Mouse (Mus musculus) embryonic facial prominence, embryonic 15.5 days (tissue): ENCODE data around the gene Ap1g1. TPM values are rescaled to one million over a fixed set of nuclear protein-coding genes. Genes with fewer than 3 reads are reported as not detected.
A peak's percentile ranks its signal among the peaks of the same experiment; 100 is the strongest.

Experiments used
- ATAC-seq: fragments of 200-750 bp; cut with Nextera tagmentation; 2 replicates; pipeline ENCODE4 v1.8.0; 2017; ENCODE audit warnings: low read depth, moderate TSS enrichment; ENCODE audit not compliant: insufficient number of reproducible peaks, low FRiP score, low TSS enrichment
- H3K27ac ChIP-seq: fragments of 300-500 bp; sonication (generic); replicated peaks from 2 replicates; pipeline ENCODE4 v1.5.1; 2015; ENCODE audit warnings: mild to moderate bottlenecking, inconsistent platforms
- H3K27me3 ChIP-seq: fragments of 300-500 bp; sonication (generic); 2 replicates; pipeline ENCODE4 v1.6.1; 2015; ENCODE audit warnings: inconsistent platforms
- H3K36me3 ChIP-seq: fragments of 300-500 bp; sonication (generic); 2 replicates; pipeline ENCODE4 v1.6.1; 2015; ENCODE audit warnings: mild to moderate bottlenecking, inconsistent platforms
- H3K4me1 ChIP-seq: fragments of 300-500 bp; sonication (generic); 2 replicates; pipeline ENCODE4 v1.6.1; 2015; ENCODE audit warnings: inconsistent platforms
- H3K4me2 ChIP-seq: fragments of 300-500 bp; sonication (generic); replicated peaks from 2 replicates; pipeline ENCODE4 v1.6.1; 2015; ENCODE audit warnings: mild to moderate bottlenecking, inconsistent platforms
- H3K4me3 ChIP-seq: fragments of 300-500 bp; sonication (generic); replicated peaks from 2 replicates; pipeline ENCODE4 v1.5.1; 2015; ENCODE audit warnings: mild to moderate bottlenecking, inconsistent platforms
- H3K9ac ChIP-seq: fragments of 300-500 bp; sonication (generic); 2 replicates; pipeline ENCODE4 v1.6.1; 2015; ENCODE audit warnings: inconsistent platforms
- H3K9me3 ChIP-seq: fragments of 300-500 bp; sonication (generic); replicated peaks from 2 replicates; pipeline ENCODE4 v1.6.1; 2016; ENCODE audit warnings: inconsistent platforms
- WGBS: fragments of 180-500 bp; shearing (Covaris S2); methylation state at CpG from one replicate; pipeline ENCODE4 v1.1.7; 2015; 5-methylcytosine and 5-hydroxymethylcytosine counted together
- polyA plus RNA-seq: library from polyadenylated mRNA; unstranded; fragments of >200 nt; fragmentation: Nextera tagmentation; extraction: Ambion mirVana; gene quantifications from 2 replicates; pipeline ENCODE4 v1.2.1, GENCODE M21; 2015

Gene Ap1g1
- polyA plus RNA-seq, 1 experiment from 2014 or later, result 38.3 TPM

- Histone ChIP-seq H3K36me3 (no peaks in the 10 kb centered on the region), H3K27me3 (no peaks in the 10 kb centered on the region), H3K27ac (no peak overlapping the region), H3K9ac (no peak overlapping the region), H3K4me2 (peak overlapping the region; percentile 80; the same call in 1 of the 2 replicates), H3K9me3 (no peaks in the 10 kb centered on the region), H3K4me3 (peak overlapping the region; percentile 91), H3K4me1 (peaks cover 9% of the 10 kb centered on the region; the same call in 1 of the 2 replicates)
- WGBS, result 69% methylated on average over 4 of the region's 4 CpGs
- no peak for ATAC-seq
Measured at GRCm38 (mm10) chr8:109780548-109780947, 2.2 kb downstream of the Ap1g1 start.

- 93% methylated on average over 2 of the region's 2 CpGs for WGBS
- Histone ChIP-seq H3K4me1 (no peaks in the 10 kb centered on the region), H3K9ac (no peak overlapping the region), H3K36me3 (peaks cover 3% of the 10 kb centered on the region; the same call in 1 of the 2 replicates), H3K27me3 (no peaks in the 10 kb centered on the region), H3K4me2 (no peak overlapping the region), H3K27ac (no peak overlapping the region), H3K9me3 (no peaks in the 10 kb centered on the region), H3K4me3 (no peak overlapping the region)
- ATAC-seq, result no peak
Measured at GRCm38 (mm10) chr8:109790938-109791337, 12.6 kb downstream of the Ap1g1 start.

GRCm38 (mm10) chr8:109795166-109795565 lies 16.8 kb downstream of the Ap1g1 start:
- WGBS, result 60% methylated on average over 1 of the region's 1 CpGs
- no peak overlapping the region for H3K9ac ChIP-seq
- no peak for ATAC-seq
- no peak overlapping the region for H3K27ac ChIP-seq
- H3K9me3 ChIP-seq, result no peaks in the 10 kb centered on the region
- H3K27me3 ChIP-seq, result no peaks in the 10 kb centered on the region
- no peak overlapping the region for H3K4me3 ChIP-seq
- H3K4me2 ChIP-seq, result no peak overlapping the region
- no peaks in the 10 kb centered on the region for H3K4me1 ChIP-seq
- H3K36me3 ChIP-seq, result peaks cover 3% of the 10 kb centered on the region; the same call in 1 of the 2 replicates

- H3K4me1 ChIP-seq, result no peaks in the 10 kb centered on the region
- H3K36me3 ChIP-seq, result peaks cover 11% of the 10 kb centered on the region
- no peak for ATAC-seq
- H3K9me3 ChIP-seq, result no peaks in the 10 kb centered on the region
- H3K27me3 ChIP-seq, result no peaks in the 10 kb centered on the region
- H3K4me2 ChIP-seq, result no peak overlapping the region
- H3K4me3 ChIP-seq, result no peak overlapping the region
- H3K9ac ChIP-seq, result no peak overlapping the region
- H3K27ac ChIP-seq, result no peak overlapping the region
Measured at GRCm38 (mm10) chr8:109798721-109799120, 20.4 kb downstream of the Ap1g1 start.

GRCm38 (mm10) chr8:109799245-109799644 lies 20.9 kb downstream of the Ap1g1 start:
- WGBS, result 73% methylated on average over 4 of the region's 4 CpGs
- Histone ChIP-seq H3K9ac (no peak overlapping the region), H3K9me3 (no peaks in the 10 kb centered on the region), H3K27me3 (no peaks in the 10 kb centered on the region), H3K36me3 (peaks cover 13% of the 10 kb centered on the region), H3K27ac (no peak overlapping the region), H3K4me1 (no peaks in the 10 kb centered on the region), H3K4me3 (no peak overlapping the region), H3K4me2 (no peak overlapping the region)
- ATAC-seq, result no peak

GRCm38 (mm10) chr8:109800325-109800724 lies 22.0 kb downstream of the Ap1g1 start:
- Histone ChIP-seq H3K27ac (no peak overlapping the region), H3K4me2 (no peak overlapping the region), H3K36me3 (peaks cover 13% of the 10 kb centered on the region), H3K27me3 (no peaks in the 10 kb centered on the region), H3K9ac (no peak overlapping the region), H3K4me1 (no peaks in the 10 kb centered on the region), H3K4me3 (no peak overlapping the region), H3K9me3 (no peaks in the 10 kb centered on the region)
- ATAC-seq, result no peak
- WGBS, result 89% methylated on average over 2 of the region's 2 CpGs

GRCm38 (mm10) chr8:109803211-109803610 lies 24.9 kb downstream of the Ap1g1 start:
- Histone ChIP-seq H3K9ac (no peak overlapping the region), H3K36me3 (peaks cover 13% of the 10 kb centered on the region), H3K4me3 (no peak overlapping the region), H3K4me1 (0 out of 2 replicates have a peak, but pooled peaks cover 6% of the 10 kb centered on the region), H3K4me2 (no peak overlapping the region), H3K9me3 (no peaks in the 10 kb centered on the region), H3K27me3 (no peaks in the 10 kb centered on the region), H3K27ac (no peak overlapping the region)
- ATAC-seq, result no peak
- WGBS, result 93% methylated on average over 3 of the region's 3 CpGs

GRCm38 (mm10) chr8:109803801-109804200 lies 25.4 kb downstream of the Ap1g1 start:
- H3K27me3 ChIP-seq, result no peaks in the 10 kb centered on the region
- no peak for ATAC-seq
- no peak overlapping the region for H3K4me3 ChIP-seq
- H3K4me2 ChIP-seq, result no peak overlapping the region
- 91% methylated on average over 3 of the region's 3 CpGs for WGBS
- H3K27ac ChIP-seq, result no peak overlapping the region
- no peak overlapping the region for H3K9ac ChIP-seq
- H3K4me1 ChIP-seq, result 0 out of 2 replicates have a peak, but pooled peaks cover 6% of the 10 kb centered on the region
- peaks cover 13% of the 10 kb centered on the region for H3K36me3 ChIP-seq
- H3K9me3 ChIP-seq, result no peaks in the 10 kb centered on the region

GRCm38 (mm10) chr8:109806522-109806921 lies 28.2 kb downstream of the Ap1g1 start:
- peaks cover 13% of the 10 kb centered on the region for H3K36me3 ChIP-seq
- no peak for ATAC-seq
- no peaks in the 10 kb centered on the region for H3K9me3 ChIP-seq
- 58% methylated on average over 3 of the region's 3 CpGs for WGBS
- no peak overlapping the region for H3K9ac ChIP-seq
- no peaks in the 10 kb centered on the region for H3K27me3 ChIP-seq
- H3K27ac ChIP-seq, result no peak overlapping the region
- peaks cover 17% of the 10 kb centered on the region; the same call in 1 of the 2 replicates for H3K4me1 ChIP-seq
- H3K4me3 ChIP-seq, result no peak overlapping the region
- H3K4me2 ChIP-seq, result no peak overlapping the region

GRCm38 (mm10) chr8:109807401-109808119 lies 29.2 kb downstream of the Ap1g1 start:
- Histone ChIP-seq H3K4me2 (no peak overlapping the region), H3K36me3 (peaks cover 13% of the 10 kb centered on the region), H3K4me3 (no peak overlapping the region), H3K4me1 (peaks cover 19% of the 10 kb centered on the region; the same call in 1 of the 2 replicates), H3K9me3 (no peaks in the 10 kb centered on the region), H3K27ac (peak overlapping the region; percentile 60), H3K9ac (no peak overlapping the region), H3K27me3 (no peaks in the 10 kb centered on the region)
- no peak for ATAC-seq
- 63% methylated on average over 7 of the region's 7 CpGs for WGBS

GRCm38 (mm10) chr8:109808120-109808447 lies 29.7 kb downstream of the Ap1g1 start:
- H3K4me2 ChIP-seq, result no peak overlapping the region
- no peak overlapping the region for H3K4me3 ChIP-seq
- H3K36me3 ChIP-seq, result peaks cover 8% of the 10 kb centered on the region; the same call in 1 of the 2 replicates
- H3K4me1 ChIP-seq, result peaks cover 19% of the 10 kb centered on the region; the same call in 1 of the 2 replicates
- no peaks in the 10 kb centered on the region for H3K27me3 ChIP-seq
- H3K9ac ChIP-seq, result no peak overlapping the region
- peak overlapping the region; percentile 19; the same call in 1 of the 2 replicates for H3K27ac ChIP-seq
- H3K9me3 ChIP-seq, result no peaks in the 10 kb centered on the region
- ATAC-seq, result peak; percentile 47; the same call in 1 of the 2 replicates

GRCm38 (mm10) chr8:109810434-109810833 lies 32.1 kb downstream of the Ap1g1 start:
- no peak for ATAC-seq
- 0 out of 2 replicates have a peak overlapping the region, but pooled peaks have one; percentile 28 for H3K27ac ChIP-seq
- 72% methylated on average over 3 of the region's 3 CpGs for WGBS
- no peak overlapping the region for H3K9ac ChIP-seq
- H3K4me1 ChIP-seq, result peaks cover 19% of the 10 kb centered on the region; the same call in 1 of the 2 replicates
- H3K36me3 ChIP-seq, result 0 out of 2 replicates have a peak, but pooled peaks cover 6% of the 10 kb centered on the region
- no peak overlapping the region for H3K4me2 ChIP-seq
- no peak overlapping the region for H3K4me3 ChIP-seq
- H3K27me3 ChIP-seq, result no peaks in the 10 kb centered on the region
- no peaks in the 10 kb centered on the region for H3K9me3 ChIP-seq
